Mouse (Mus musculus) cerebellum, adult 8-10 months (tissue): ENCODE data around the gene Alyref.
"Not testable (repeated sequence)": the region's sequence is repeated elsewhere in the genome, so short reads cannot be mapped to it uniquely, and the experiment has no call there.

Source experiments
- DNase-seq: peaks from one replicate; pipeline ENCODE4 v3.0.0; 2022

The Alyref gene

GRCm38 (mm10) chr11:120598990-120599549, 905 bp upstream of the Alyref start:
- no peak for DNase-seq

- no peak for DNase-seq
Observed at GRCm38 (mm10) chr11:120597240-120598235, 627 bp downstream of the Alyref start.

- no peak for DNase-seq
Observed at GRCm38 (mm10) chr11:120588531-120588930, 9.6 kb downstream of the Alyref start.

GRCm38 (mm10) chr11:120583937-120584336, 14.2 kb downstream of the Alyref start:
- no peak for DNase-seq

- DNase-seq: not testable (repeated sequence)
Observed at GRCm38 (mm10) chr11:120582982-120583293, 15.2 kb downstream of the Alyref start.

GRCm38 (mm10) chr11:120582268-120582981, 15.7 kb downstream of the Alyref start:
- DNase-seq: no peak

GRCm38 (mm10) chr11:120581490-120582267, 16.5 kb downstream of the Alyref start, which contains the start of gene Arhgdia:
Gene Arhgdia, minus strand, starts transcription at chr11:120581624.
- DNase-seq: peak; percentile 86

- DNase-seq: peak; percentile 49
Observed at GRCm38 (mm10) chr11:120580871-120581331, 17.3 kb downstream of the Alyref start.

GRCm38 (mm10) chr11:120580190-120580589, 18.0 kb downstream of the Alyref start:
- no peak for DNase-seq

GRCm38 (mm10) chr11:120579316-120580107, 18.7 kb downstream of the Alyref start:
- peak; percentile 81 for DNase-seq

- no peak for DNase-seq
Observed at GRCm38 (mm10) chr11:120578694-120579243, 19.4 kb downstream of the Alyref start.

- DNase-seq: no peak
Observed at GRCm38 (mm10) chr11:120578024-120578693, 20.0 kb downstream of the Alyref start.

GRCm38 (mm10) chr11:120577211-120578023, 20.7 kb downstream of the Alyref start:
- peak; percentile 45 for DNase-seq

- no peak for DNase-seq
Observed at GRCm38 (mm10) chr11:120576365-120576981, 21.7 kb downstream of the Alyref start.

GRCm38 (mm10) chr11:120575940-120576339, 22.2 kb downstream of the Alyref start:
- no peak for DNase-seq

- no peak for DNase-seq
Observed at GRCm38 (mm10) chr11:120575046-120575445, 23.1 kb downstream of the Alyref start.

- DNase-seq: no peak
Observed at GRCm38 (mm10) chr11:120574278-120574600, 23.9 kb downstream of the Alyref start.

GRCm38 (mm10) chr11:120573585-120574277, 24.4 kb downstream of the Alyref start:
- no peak for DNase-seq
